ENCODE assay signal across 6 mouse cellular contexts in the genomic region with DNA sequence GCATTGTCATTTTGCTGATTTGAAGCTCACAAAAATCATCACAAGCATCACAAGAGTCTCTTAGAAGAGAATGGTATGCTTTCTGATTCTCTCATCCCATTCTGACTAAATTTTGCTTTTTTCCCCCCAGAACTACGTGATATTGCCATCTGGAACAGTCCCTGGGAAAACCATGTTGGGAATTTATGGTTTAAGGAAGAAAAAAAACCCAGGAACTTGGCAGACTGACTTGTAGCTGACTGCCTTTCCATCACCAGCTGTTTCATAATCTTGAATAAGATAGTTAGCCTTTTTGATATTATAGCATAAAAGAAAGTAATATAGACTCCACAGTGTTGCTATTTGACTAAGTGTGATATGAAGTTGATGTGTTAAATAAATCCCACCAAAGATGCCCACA.
"Had no signal": no experiment of that assay in that cellular context is flagged by ENCODE, and none has a peak within 500 bp of the region (broad histone marks: within the 10 kb centered on the region; RNA-seq: fewer than 3 reads in every experiment).

No protein-coding gene starts in this region.

- DNase-seq: kidney, adult 2 months; kidney, postnatal 14 days; lung, postnatal 10 days; retina, postnatal 1 day; right cerebral cortex, postnatal 25 days; thymus, postnatal 4 days had no signal
